Mouse (Mus musculus) cerebellum, adult 2 months (tissue): ENCODE data around the gene Pacs2.

ENCODE experiments used
- CTCF ChIP-seq: fragments of 200-500 bp; IDR thresholded peaks from 2 replicates; pipeline ENCODE4 v1.5.1; 2011; ENCODE audit warnings: low read depth, mild to moderate bottlenecking, control low read depth, low read length, moderate library complexity, borderline replicate concordance; ENCODE audit not compliant: insufficient read depth
- POLR2A ChIP-seq: fragments of 200-500 bp; IDR thresholded peaks from 2 replicates; pipeline ENCODE4 v1.6.1; 2011; ENCODE audit warnings: low read length, control low read depth, borderline replicate concordance; ENCODE audit not compliant: insufficient read depth

DNA sequence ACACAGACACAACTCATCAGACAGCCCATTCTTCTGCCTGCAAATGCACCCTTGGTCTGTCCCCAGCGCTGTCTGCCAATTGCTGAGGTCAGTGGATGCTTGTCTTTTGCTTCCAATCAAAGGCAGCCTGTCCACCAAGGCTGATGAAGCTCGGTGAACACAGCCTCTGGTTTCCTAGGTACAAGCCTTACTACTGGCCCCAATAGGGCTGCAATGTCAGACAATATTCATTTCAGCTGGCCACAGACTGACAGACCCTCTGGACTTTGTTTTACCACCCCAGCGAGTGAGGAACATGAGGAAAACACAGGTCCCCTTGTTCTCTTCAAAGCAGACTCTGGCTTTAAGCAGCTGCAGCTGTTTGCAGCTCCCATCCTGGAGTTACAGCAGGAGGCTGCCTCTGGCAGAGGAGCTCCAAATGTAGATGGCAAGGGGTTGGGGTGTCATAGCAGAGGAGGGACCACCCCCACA lies 1.3 kb upstream of the Pacs2 start:
- TF ChIP-seq CTCF, result no peak
- TF ChIP-seq POLR2A, result no peak
